Mouse (Mus musculus) liver, adult 2 months (tissue): ENCODE results near the gene Methig1. TPM values are rescaled to one million over a fixed set of nuclear protein-coding genes. Genes with fewer than 3 reads are reported as not detected.

Source experiments
- DNase-seq: peaks from one replicate; pipeline ENCODE4 v3.0.0-alpha.2; 2011; ENCODE audit warnings: low read depth, low spot score; ENCODE audit errors: extremely low read depth
- H3K27ac ChIP-seq: fragments of 200-500 bp; replicated peaks from 2 replicates; pipeline ENCODE4 v1.5.1; 2012; ENCODE audit warnings: low read depth, mild to moderate bottlenecking, control low read depth, inconsistent platforms, low read length; ENCODE audit not compliant: insufficient read depth
- H3K27me3 ChIP-seq: fragments of 200-500 bp; 2 replicates; pipeline ENCODE4 v1.6.1; 2012; ENCODE audit warnings: mild to moderate bottlenecking, moderate library complexity, low read length, inconsistent platforms; ENCODE audit not compliant: control insufficient read depth, insufficient read depth
- H3K36me3 ChIP-seq: fragments of 200-500 bp; 2 replicates; pipeline ENCODE4 v1.6.1; 2012; ENCODE audit warnings: low read length, inconsistent platforms; ENCODE audit not compliant: control insufficient read depth, insufficient read depth
- H3K4me1 ChIP-seq: fragments of 200-500 bp; 2 replicates; pipeline ENCODE4 v1.6.1; 2011; ENCODE audit warnings: low read length; ENCODE audit not compliant: control insufficient read depth, insufficient read depth
- H3K4me3 ChIP-seq: fragments of 200-500 bp; 2 replicates; pipeline ENCODE4 v1.5.1; 2011; ENCODE audit warnings: low read depth, mild to moderate bottlenecking, control low read depth, low read length, moderate library complexity; ENCODE audit not compliant: insufficient read depth
- H3K79me2 ChIP-seq: fragments of 200-500 bp; 2 replicates; pipeline ENCODE4 v1.6.1; 2012; ENCODE audit warnings: inconsistent platforms, mild to moderate bottlenecking, low read length, moderate library complexity; ENCODE audit not compliant: control insufficient read depth, insufficient read depth
- H3K9ac ChIP-seq: fragments of 200-500 bp; 2 replicates; pipeline ENCODE4 v1.6.1; 2012; ENCODE audit warnings: low read depth, mild to moderate bottlenecking, control low read depth, inconsistent platforms, low read length
- CTCF ChIP-seq: fragments of 200-500 bp; IDR thresholded peaks from 2 replicates; pipeline ENCODE4 v1.5.1; 2011; ENCODE audit warnings: low read depth, low read length, control low read depth
- POLR2A ChIP-seq: fragments of 200-500 bp; IDR thresholded peaks from 2 replicates; pipeline ENCODE4 v1.6.1; 2011; ENCODE audit warnings: low read length, control low read depth; ENCODE audit not compliant: insufficient read depth; ENCODE audit errors: extremely low read depth
- WGBS: fragments of 180-500 bp; shearing (Covaris S2); methylation state at CpG from one replicate; pipeline ENCODE4 v1.1.7; 2018; 5-methylcytosine and 5-hydroxymethylcytosine counted together
- polyA plus RNA-seq: library from polyadenylated mRNA; depleted of rRNA; stranded (reverse); fragments of >200 nt; gene quantifications from 2 replicates; pipeline ENCODE4 v1.2.3, GENCODE M21; 2012
- total RNA-seq: library from RNA; depleted of rRNA; stranded (reverse); fragments of >200 nt; gene quantifications from 2 replicates; pipeline ENCODE4 v1.2.3, GENCODE M21; 2014

The Methig1 gene
- total and polyA plus RNA-seq, 2 experiments = 0.15 TPM; not detected in 1

DNA sequence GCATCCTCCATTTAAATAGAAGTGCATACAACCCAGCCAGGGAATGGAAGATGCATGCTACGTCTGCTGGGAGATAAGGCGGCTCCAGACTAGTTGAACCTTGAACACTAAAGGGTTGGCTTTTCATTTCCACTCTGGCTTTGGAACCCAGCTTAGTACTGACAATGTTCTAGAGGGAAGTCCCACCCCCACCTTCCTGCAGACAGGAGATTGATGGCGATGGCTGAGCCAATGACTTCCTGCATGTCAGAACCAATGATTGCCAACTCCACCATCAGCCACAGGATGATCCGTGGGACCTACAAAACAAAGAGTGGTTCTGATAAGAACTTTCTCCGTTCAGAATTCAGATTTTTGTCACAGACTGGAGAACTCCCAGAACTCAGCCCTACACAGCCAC, 53.1 kb downstream of the Methig1 start:
- peak; percentile 45 for DNase-seq
- WGBS = 33% methylated on average over 5 of the region's 5 CpGs
- H3K36me3 ChIP-seq = peaks cover 5% of the 10 kb centered on the region
- no peak overlapping the region for H3K4me3 ChIP-seq
- H3K27me3 ChIP-seq = no peaks in the 10 kb centered on the region
- TF ChIP-seq POLR2A = no peak
- TF ChIP-seq CTCF = no peak
- peaks cover 17% of the 10 kb centered on the region for H3K4me1 ChIP-seq
- H3K9ac ChIP-seq = no peak overlapping the region
- H3K79me2 ChIP-seq = peaks cover 4% of the 10 kb centered on the region; the same call in 1 of the 2 replicates
- H3K27ac ChIP-seq = no peak overlapping the region

DNA sequence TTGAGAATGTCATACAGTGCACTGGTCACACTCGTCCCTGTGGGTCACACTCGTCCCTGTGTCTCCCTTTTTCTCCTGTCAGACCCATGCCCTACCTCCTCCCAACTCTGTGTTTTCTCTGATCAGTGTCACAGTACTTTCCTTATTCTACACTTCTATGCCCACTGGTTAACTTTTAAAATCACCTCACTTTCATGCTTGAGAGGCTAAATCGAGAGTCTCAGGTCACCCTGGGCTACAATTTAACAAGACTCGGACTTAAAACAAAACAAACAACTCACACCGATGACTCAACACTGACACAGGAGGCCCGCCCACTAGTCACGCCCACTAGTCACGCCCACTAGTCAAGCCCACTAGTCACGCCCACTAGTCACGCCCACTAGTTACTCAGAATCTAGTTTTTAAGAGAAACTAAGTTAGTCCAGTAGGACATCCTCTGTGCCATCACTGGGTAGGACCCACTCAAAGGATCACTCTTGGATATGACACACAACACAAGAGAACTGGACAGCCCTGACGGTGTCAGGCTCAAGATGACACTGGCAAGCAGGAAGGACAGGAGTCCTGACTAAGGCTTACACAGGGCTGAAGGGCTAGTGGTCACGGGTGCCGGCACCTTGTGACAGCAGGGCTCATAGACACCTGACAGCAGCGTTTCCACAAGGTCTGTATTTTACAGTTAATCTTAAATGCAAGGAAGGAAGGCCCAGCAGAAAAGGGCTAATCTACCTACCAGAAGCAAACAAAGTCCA, 58.1 kb downstream of the Methig1 start:
- peak; percentile 88 for DNase-seq
- 27% methylated on average over 14 of the region's 14 CpGs for WGBS
- peaks cover 13% of the 10 kb centered on the region for H3K4me1 ChIP-seq
- H3K9ac ChIP-seq = peak overlapping the region; percentile 35
- no peaks in the 10 kb centered on the region for H3K27me3 ChIP-seq
- H3K4me3 ChIP-seq = no peak overlapping the region
- no peak for TF ChIP-seq CTCF
- no peak for TF ChIP-seq POLR2A
- peaks cover 5% of the 10 kb centered on the region for H3K36me3 ChIP-seq
- peaks cover 16% of the 10 kb centered on the region; the same call in 1 of the 2 replicates for H3K79me2 ChIP-seq
- peak overlapping the region; percentile 71 for H3K27ac ChIP-seq

DNA sequence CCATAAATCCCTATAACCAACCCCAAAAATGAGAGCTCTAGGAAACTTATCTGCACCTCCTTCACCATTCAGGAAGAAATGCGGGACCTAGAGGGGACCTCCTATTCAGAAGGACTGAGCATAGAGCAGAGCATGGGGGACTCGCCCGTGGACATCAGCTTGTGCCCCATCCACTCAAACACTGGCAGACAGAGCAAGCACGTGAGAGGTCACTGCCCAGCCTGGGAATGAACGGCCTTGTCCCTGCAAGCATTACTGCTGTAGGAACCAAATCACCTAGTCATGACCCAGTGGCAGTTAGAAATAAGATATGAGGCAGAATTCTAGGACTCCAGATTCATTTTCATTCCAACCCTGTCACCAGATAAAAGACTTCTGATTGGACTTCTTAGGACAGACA, 58.8 kb downstream of the Methig1 start:
- Histone ChIP-seq H3K4me1 (peaks cover 16% of the 10 kb centered on the region), H3K27ac (no peak overlapping the region), H3K9ac (no peak overlapping the region), H3K4me3 (no peak overlapping the region), H3K79me2 (peaks cover 20% of the 10 kb centered on the region), H3K36me3 (peaks cover 5% of the 10 kb centered on the region), H3K27me3 (no peaks in the 10 kb centered on the region)
- no peak for TF ChIP-seq POLR2A
- TF ChIP-seq CTCF = no peak
- 56% methylated on average over 5 of the region's 5 CpGs for whole genome bisulfite sequencing
- DNase-seq = peak; percentile 59

DNA sequence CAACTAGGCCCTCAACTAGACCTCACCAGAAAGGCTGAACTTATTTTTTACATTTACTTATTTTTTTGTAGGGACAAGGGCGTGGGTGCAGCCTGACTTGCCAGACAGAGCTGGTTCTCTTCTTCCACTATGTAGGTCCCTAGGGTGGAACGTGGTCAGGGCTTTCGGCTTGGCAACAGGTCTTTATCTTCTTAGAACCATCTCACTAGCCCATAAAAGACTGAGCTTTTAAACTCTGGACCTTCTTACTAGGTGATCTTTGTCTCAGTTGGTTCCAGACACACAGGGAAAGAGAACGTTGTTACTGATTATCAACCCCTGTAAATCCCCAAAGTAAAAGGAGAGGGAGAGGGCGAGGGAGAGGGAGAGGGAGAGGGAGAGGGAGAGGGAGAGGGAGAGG, 60.4 kb downstream of the Methig1 start:
- no peak for DNase-seq
- TF ChIP-seq CTCF (no peak), POLR2A (no peak)
- H3K27me3 ChIP-seq = no peaks in the 10 kb centered on the region
- whole genome bisulfite sequencing = 70% methylated on average over 4 of the region's 5 CpGs
- no peak overlapping the region; the same call in 1 of the 2 replicates for H3K27ac ChIP-seq
- no peak overlapping the region for H3K4me3 ChIP-seq
- H3K4me1 ChIP-seq = peaks cover 19% of the 10 kb centered on the region
- H3K79me2 ChIP-seq = peaks cover 29% of the 10 kb centered on the region
- H3K36me3 ChIP-seq = peaks cover 5% of the 10 kb centered on the region
- H3K9ac ChIP-seq = no peak overlapping the region

DNA sequence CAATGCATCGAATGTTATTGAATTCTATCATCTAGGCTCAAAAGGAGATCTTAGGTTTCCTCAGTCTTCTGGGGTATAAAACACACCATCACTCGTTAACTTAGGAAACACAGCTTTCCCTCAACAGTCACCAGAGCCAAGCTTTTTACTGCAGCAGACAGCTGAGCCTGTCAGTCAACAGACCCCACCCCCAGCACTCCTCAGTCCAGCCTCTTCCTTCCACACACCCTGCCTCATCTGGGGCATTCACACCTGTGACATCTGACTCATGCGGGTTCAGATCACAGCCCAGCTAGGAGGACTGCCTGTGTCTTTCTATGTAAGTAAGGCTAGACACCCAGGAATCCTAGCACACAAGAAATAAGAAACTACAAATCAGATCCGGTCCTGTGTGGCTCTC, 61.1 kb downstream of the Methig1 start:
- WGBS = 49% methylated on average over 4 of the region's 4 CpGs
- H3K9ac ChIP-seq = no peak overlapping the region
- H3K4me3 ChIP-seq = no peak overlapping the region
- H3K27ac ChIP-seq = no peak overlapping the region
- peaks cover 3% of the 10 kb centered on the region for H3K36me3 ChIP-seq
- H3K4me1 ChIP-seq = peaks cover 19% of the 10 kb centered on the region
- no peak for TF ChIP-seq POLR2A
- no peak for TF ChIP-seq CTCF
- no peaks in the 10 kb centered on the region for H3K27me3 ChIP-seq
- DNase-seq = peak; percentile 78
- peaks cover 33% of the 10 kb centered on the region for H3K79me2 ChIP-seq

DNA sequence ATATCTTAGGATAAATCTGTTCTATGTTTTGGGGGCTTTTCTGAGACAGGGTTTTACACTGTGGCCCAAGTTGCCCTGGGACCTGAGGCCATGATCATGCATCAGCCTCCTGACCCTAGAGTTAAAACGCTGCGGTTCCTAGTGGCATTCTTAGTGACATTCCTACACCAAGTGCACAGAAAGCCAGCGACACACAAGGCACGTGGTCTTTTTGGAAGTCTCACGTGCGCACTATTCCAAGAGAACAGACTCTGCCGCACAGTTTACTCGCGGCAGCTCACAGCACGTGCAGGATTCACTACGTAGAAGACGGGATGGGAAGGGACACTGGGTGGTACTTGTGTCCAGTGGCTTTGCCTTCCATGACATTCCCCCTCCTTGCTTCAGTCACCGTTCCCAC, 62.0 kb downstream of the Methig1 start:
- Histone ChIP-seq H3K9ac (no peak overlapping the region), H3K4me3 (no peak overlapping the region), H3K4me1 (peaks cover 26% of the 10 kb centered on the region), H3K27ac (no peak overlapping the region), H3K79me2 (peaks cover 38% of the 10 kb centered on the region), H3K27me3 (no peaks in the 10 kb centered on the region), H3K36me3 (no peaks in the 10 kb centered on the region)
- TF ChIP-seq POLR2A = no peak
- no peak for DNase-seq
- 97% methylated on average over 13 of the region's 13 CpGs for WGBS
